Mouse (Mus musculus): ENCODE measurements around the gene Usp49. TPM values are rescaled to one million over a fixed set of nuclear protein-coding genes. Genes with fewer than 3 reads are reported as not detected.
A peak's percentile ranks its signal among the peaks of the same experiment; 100 is the strongest.
"Not testable (repeated sequence)": the region's sequence is repeated elsewhere in the genome, so short reads cannot be mapped to it uniquely, and the experiment has no call there.

The Usp49 gene
- polyA plus RNA-seq, 1 experiment from 2014 or later: 3.5 TPM

- no peaks in the 10 kb centered on the region for H3K27me3 ChIP-seq (replicated peaks)
- H3K9ac ChIP-seq: peak within 1 kb of the TSS; percentile 93
- peak within 1 kb of the TSS; percentile 94 for H3K4me2 ChIP-seq
- H3K27ac ChIP-seq (ENCODE audit: poor library complexity, severe bottlenecking): peak within 1 kb of the TSS; percentile 44
- H3K9me3 ChIP-seq (replicated peaks): no peaks in the 10 kb centered on the region
- WGBS: under 1% methylated on average over 59 of the region's 59 CpGs
- H3K4me3 ChIP-seq: peak within 1 kb of the TSS; percentile 84
- peak; percentile 93 for ATAC-seq (ENCODE audit: insufficient number of reproducible peaks, low FRiP score)
- H3K36me3 ChIP-seq: peaks cover 49% of the 10 kb centered on the region
- H3K4me1 ChIP-seq (replicated peaks): peaks cover 22% of the 10 kb centered on the region
These were observed 19.4 kb upstream of the Usp49 start, which contains the start of the genes Bysl, Med20 and Gm20517 for GRCm38 (mm10) chr17:47610849-47611660. TSS of gene Bysl (minus strand) at chr17:47611492. TSS of gene Med20 (plus strand) at chr17:47611582. TSS of gene Gm20517 (plus strand) at chr17:47611589.

- no peaks in the 10 kb centered on the region for H3K27me3 ChIP-seq (replicated peaks)
- peak overlapping the region; percentile 84 for H3K4me3 ChIP-seq
- ATAC-seq (ENCODE audit: insufficient number of reproducible peaks, low FRiP score): no peak
- H3K4me2 ChIP-seq: peak overlapping the region; percentile 94
- H3K27ac ChIP-seq (ENCODE audit: poor library complexity, severe bottlenecking): no peak overlapping the region; the same call in 1 of the 2 replicates
- peaks cover 22% of the 10 kb centered on the region for H3K4me1 ChIP-seq (replicated peaks)
- H3K36me3 ChIP-seq: peaks cover 46% of the 10 kb centered on the region
- peak overlapping the region; percentile 93 for H3K9ac ChIP-seq
- WGBS: under 1% methylated on average over 13 of the region's 13 CpGs
- no peaks in the 10 kb centered on the region for H3K9me3 ChIP-seq (replicated peaks)
These were observed 18.9 kb upstream of the Usp49 start for GRCm38 (mm10) chr17:47611661-47611982.

GRCm38 (mm10) chr17:47614018-47614417 is 16.5 kb upstream of the Usp49 start:
- Histone ChIP-seq H3K9ac (no peak overlapping the region), H3K27me3 (replicated peaks) (no peaks in the 10 kb centered on the region), H3K4me1 (replicated peaks) (peaks cover 22% of the 10 kb centered on the region), H3K4me2 (no peak overlapping the region), H3K9me3 (replicated peaks) (no peaks in the 10 kb centered on the region), H3K27ac (ENCODE audit: poor library complexity, severe bottlenecking) (no peak overlapping the region), H3K4me3 (no peak overlapping the region), H3K36me3 (peaks cover 44% of the 10 kb centered on the region)
- 86% methylated on average over 1 of the region's 1 CpGs for WGBS
- no peak for ATAC-seq (ENCODE audit: insufficient number of reproducible peaks, low FRiP score)

GRCm38 (mm10) chr17:47616119-47616518 is 14.4 kb upstream of the Usp49 start:
- Histone ChIP-seq H3K9me3 (replicated peaks) (no peaks in the 10 kb centered on the region), H3K27me3 (replicated peaks) (no peaks in the 10 kb centered on the region), H3K36me3 (peaks cover 55% of the 10 kb centered on the region), H3K4me2 (no peak overlapping the region), H3K4me1 (replicated peaks) (peaks cover 12% of the 10 kb centered on the region), H3K4me3 (no peak overlapping the region), H3K27ac (ENCODE audit: poor library complexity, severe bottlenecking) (no peak overlapping the region), H3K9ac (no peak overlapping the region)
- 93% methylated on average over 8 of the region's 8 CpGs for WGBS
- ATAC-seq (ENCODE audit: insufficient number of reproducible peaks, low FRiP score): no peak

- H3K27me3 ChIP-seq (replicated peaks): no peaks in the 10 kb centered on the region
- peaks cover 12% of the 10 kb centered on the region for H3K4me1 ChIP-seq (replicated peaks)
- peaks cover 58% of the 10 kb centered on the region for H3K36me3 ChIP-seq
- H3K9me3 ChIP-seq (replicated peaks): no peaks in the 10 kb centered on the region
- no peak overlapping the region for H3K27ac ChIP-seq (ENCODE audit: poor library complexity, severe bottlenecking)
- no peak overlapping the region for H3K4me2 ChIP-seq
- H3K4me3 ChIP-seq: no peak overlapping the region
- ATAC-seq (ENCODE audit: insufficient number of reproducible peaks, low FRiP score): no peak
- H3K9ac ChIP-seq: no peak overlapping the region
- WGBS: 79% methylated on average over 4 of the region's 4 CpGs
These were observed 13.8 kb upstream of the Usp49 start for GRCm38 (mm10) chr17:47616652-47617051.

GRCm38 (mm10) chr17:47617605-47618307 is 12.7 kb upstream of the Usp49 start:
- Histone ChIP-seq H3K4me3 (no peak overlapping the region), H3K4me1 (replicated peaks) (peaks cover 3% of the 10 kb centered on the region), H3K9me3 (replicated peaks) (no peaks in the 10 kb centered on the region), H3K27ac (ENCODE audit: poor library complexity, severe bottlenecking) (no peak overlapping the region), H3K4me2 (no peak overlapping the region), H3K9ac (no peak overlapping the region), H3K36me3 (peaks cover 68% of the 10 kb centered on the region), H3K27me3 (replicated peaks) (no peaks in the 10 kb centered on the region)
- peak; percentile 72 for ATAC-seq (ENCODE audit: insufficient number of reproducible peaks, low FRiP score)
- 85% methylated on average over 9 of the region's 9 CpGs for WGBS

- Histone ChIP-seq H3K27ac (ENCODE audit: poor library complexity, severe bottlenecking) (no peak overlapping the region), H3K36me3 (peaks cover 76% of the 10 kb centered on the region)
These were observed 11.8 kb upstream of the Usp49 start for GRCm38 (mm10) chr17:47618556-47619311.

GRCm38 (mm10) chr17:47622912-47623554 is 7.5 kb upstream of the Usp49 start:
- WGBS: 95% methylated on average over 14 of the region's 14 CpGs
- H3K36me3 ChIP-seq: peaks cover 73% of the 10 kb centered on the region
- no peak overlapping the region for H3K4me2 ChIP-seq
- ATAC-seq (ENCODE audit: insufficient number of reproducible peaks, low FRiP score): no peak
- H3K4me1 ChIP-seq (replicated peaks): peaks cover 5% of the 10 kb centered on the region; the same call in 1 of the 2 replicates
- no peak overlapping the region for H3K4me3 ChIP-seq
- H3K9me3 ChIP-seq (replicated peaks): no peaks in the 10 kb centered on the region
- H3K9ac ChIP-seq: no peak overlapping the region
- no peak overlapping the region for H3K27ac ChIP-seq (ENCODE audit: poor library complexity, severe bottlenecking)
- H3K27me3 ChIP-seq (replicated peaks): no peaks in the 10 kb centered on the region

More at GRCm38 (mm10) chr17:47618556-47619311, 11.8 kb upstream of the Usp49 start:
- WGBS: 87% methylated on average over 13 of the region's 13 CpGs
- Histone ChIP-seq H3K4me2 (no peak overlapping the region), H3K4me3 (no peak overlapping the region), H3K9ac (no peak overlapping the region), H3K4me1 (replicated peaks) (no peaks in the 10 kb centered on the region), H3K27me3 (replicated peaks) (no peaks in the 10 kb centered on the region), H3K9me3 (replicated peaks) (no peaks in the 10 kb centered on the region)
- ATAC-seq (ENCODE audit: insufficient number of reproducible peaks, low FRiP score): no peak

- H3K4me2 ChIP-seq; H3K27me3 ChIP-seq (replicated peaks); H3K27ac ChIP-seq (ENCODE audit: poor library complexity, severe bottlenecking); H3K4me3 ChIP-seq; H3K9me3 ChIP-seq (replicated peaks); H3K9ac ChIP-seq; ATAC-seq (ENCODE audit: insufficient number of reproducible peaks, low FRiP score): not testable (repeated sequence)
- H3K36me3 ChIP-seq: peaks cover 61% of the 10 kb centered on the region
- WGBS: 96% methylated on average over 4 of the region's 5 CpGs
- peaks cover 11% of the 10 kb centered on the region for H3K4me1 ChIP-seq (replicated peaks)
These were observed 5.9 kb upstream of the Usp49 start for GRCm38 (mm10) chr17:47624572-47624971.

GRCm38 (mm10) chr17:47625088-47625487 is 5.4 kb upstream of the Usp49 start:
- no peak overlapping the region for H3K9ac ChIP-seq
- H3K4me1 ChIP-seq (replicated peaks): peaks cover 11% of the 10 kb centered on the region
- H3K4me2 ChIP-seq: no peak overlapping the region
- peaks cover 56% of the 10 kb centered on the region for H3K36me3 ChIP-seq
- no peak overlapping the region for H3K4me3 ChIP-seq
- H3K9me3 ChIP-seq (replicated peaks): no peaks in the 10 kb centered on the region
- no peak for ATAC-seq (ENCODE audit: insufficient number of reproducible peaks, low FRiP score)
- no peak overlapping the region for H3K27ac ChIP-seq (ENCODE audit: poor library complexity, severe bottlenecking)
- 93% methylated on average over 2 of the region's 2 CpGs for WGBS
- H3K27me3 ChIP-seq (replicated peaks): no peaks in the 10 kb centered on the region

Data from heart, embryonic 12.5 days (tissue).